Mouse (Mus musculus): Measurements from ENCODE around the gene Mul1. TPM values are rescaled to one million over a fixed set of nuclear protein-coding genes. Genes with fewer than 3 reads are reported as not detected.
"Not testable (repeated sequence)": the region's sequence is repeated elsewhere in the genome, so short reads cannot be mapped to it uniquely, and the experiment has no call there.

The Mul1 gene
- polyA plus RNA-seq, 1 experiment from 2014 or later: 22.2 TPM

GRCm38 (mm10) chr4:138416414-138416813 is 18.1 kb upstream of the Mul1 start:
- peaks cover 19% of the 10 kb centered on the region for H3K4me1 ChIP-seq
- no peak overlapping the region for H3K27ac ChIP-seq
- WGBS: 57% methylated on average over 5 of the region's 5 CpGs
- H3K27me3 ChIP-seq (ENCODE audit: insufficient read depth, poor library complexity, severe bottlenecking): peaks cover 56% of the 10 kb centered on the region
- no peaks in the 10 kb centered on the region for H3K9me3 ChIP-seq
- H3K4me3 ChIP-seq: no peak overlapping the region
- DNase-seq (ENCODE audit: low spot score): no peak
- H3K36me3 ChIP-seq: no peaks in the 10 kb centered on the region

GRCm38 (mm10) chr4:138417882-138418281 is 16.6 kb upstream of the Mul1 start:
- WGBS: 82% methylated on average over 4 of the region's 4 CpGs

GRCm38 (mm10) chr4:138418340-138418957 is 16.0 kb upstream of the Mul1 start:
- peaks cover 43% of the 10 kb centered on the region for H3K27me3 ChIP-seq (ENCODE audit: insufficient read depth, poor library complexity, severe bottlenecking)
- no peaks in the 10 kb centered on the region for H3K36me3 ChIP-seq
- 61% methylated on average over 11 of the region's 11 CpGs for WGBS
- no peak overlapping the region for H3K4me3 ChIP-seq
- peaks cover 5% of the 10 kb centered on the region; the same call in 1 of the 2 replicates for H3K9me3 ChIP-seq
- H3K4me1 ChIP-seq: peaks cover 19% of the 10 kb centered on the region
- no peak overlapping the region for H3K27ac ChIP-seq
- DNase-seq (ENCODE audit: low spot score): no peak

More at GRCm38 (mm10) chr4:138417882-138418281, 16.6 kb upstream of the Mul1 start:
- Histone ChIP-seq H3K4me3 (no peak overlapping the region), H3K27me3 (ENCODE audit: insufficient read depth, poor library complexity, severe bottlenecking) (peaks cover 46% of the 10 kb centered on the region), H3K27ac (no peak overlapping the region), H3K9me3 (peaks cover 1% of the 10 kb centered on the region; the same call in 1 of the 2 replicates), H3K36me3 (no peaks in the 10 kb centered on the region), H3K4me1 (peaks cover 19% of the 10 kb centered on the region)
- DNase-seq (ENCODE audit: low spot score): no peak

DNA sequence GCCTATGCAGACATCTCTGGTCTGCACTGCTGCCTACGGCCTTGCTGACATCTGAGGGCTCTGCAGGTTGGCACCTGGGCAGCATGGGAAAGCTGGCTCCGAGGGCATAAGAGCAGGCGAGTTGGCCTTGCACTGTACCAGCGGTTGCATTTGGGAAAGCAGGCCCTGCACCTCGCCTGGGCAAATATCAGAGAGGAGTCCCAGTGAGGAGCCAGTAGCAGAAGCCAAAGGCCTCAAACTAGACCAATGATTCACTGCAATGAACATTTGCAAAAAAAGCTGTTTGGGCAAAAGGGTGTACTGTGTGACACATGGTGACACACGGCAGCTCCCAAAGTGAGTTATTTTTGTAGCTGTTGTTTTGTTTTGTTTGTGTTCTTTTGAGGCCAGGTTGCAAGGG is 9.4 kb upstream of the Mul1 start:
- 73% methylated on average over 6 of the region's 6 CpGs for WGBS
- no peak overlapping the region for H3K27ac ChIP-seq
- H3K4me1 ChIP-seq: no peaks in the 10 kb centered on the region
- DNase-seq (ENCODE audit: low spot score): no peak
- H3K36me3 ChIP-seq: no peaks in the 10 kb centered on the region
- peaks cover 35% of the 10 kb centered on the region for H3K27me3 ChIP-seq (ENCODE audit: insufficient read depth, poor library complexity, severe bottlenecking)
- no peak overlapping the region for H3K4me3 ChIP-seq
- peaks cover 5% of the 10 kb centered on the region; the same call in 1 of the 2 replicates for H3K9me3 ChIP-seq

- not testable (repeated sequence) for H3K9me3 ChIP-seq; DNase-seq (ENCODE audit: low spot score); H3K4me3 ChIP-seq; H3K4me1 ChIP-seq; H3K27ac ChIP-seq; H3K36me3 ChIP-seq
- peaks cover 29% of the 10 kb centered on the region for H3K27me3 ChIP-seq (ENCODE audit: insufficient read depth, poor library complexity, severe bottlenecking)
- WGBS: 86% methylated on average over 14 of the region's 14 CpGs
These were observed 8.9 kb upstream of the Mul1 start for GRCm38 (mm10) chr4:138425604-138426003.

DNA sequence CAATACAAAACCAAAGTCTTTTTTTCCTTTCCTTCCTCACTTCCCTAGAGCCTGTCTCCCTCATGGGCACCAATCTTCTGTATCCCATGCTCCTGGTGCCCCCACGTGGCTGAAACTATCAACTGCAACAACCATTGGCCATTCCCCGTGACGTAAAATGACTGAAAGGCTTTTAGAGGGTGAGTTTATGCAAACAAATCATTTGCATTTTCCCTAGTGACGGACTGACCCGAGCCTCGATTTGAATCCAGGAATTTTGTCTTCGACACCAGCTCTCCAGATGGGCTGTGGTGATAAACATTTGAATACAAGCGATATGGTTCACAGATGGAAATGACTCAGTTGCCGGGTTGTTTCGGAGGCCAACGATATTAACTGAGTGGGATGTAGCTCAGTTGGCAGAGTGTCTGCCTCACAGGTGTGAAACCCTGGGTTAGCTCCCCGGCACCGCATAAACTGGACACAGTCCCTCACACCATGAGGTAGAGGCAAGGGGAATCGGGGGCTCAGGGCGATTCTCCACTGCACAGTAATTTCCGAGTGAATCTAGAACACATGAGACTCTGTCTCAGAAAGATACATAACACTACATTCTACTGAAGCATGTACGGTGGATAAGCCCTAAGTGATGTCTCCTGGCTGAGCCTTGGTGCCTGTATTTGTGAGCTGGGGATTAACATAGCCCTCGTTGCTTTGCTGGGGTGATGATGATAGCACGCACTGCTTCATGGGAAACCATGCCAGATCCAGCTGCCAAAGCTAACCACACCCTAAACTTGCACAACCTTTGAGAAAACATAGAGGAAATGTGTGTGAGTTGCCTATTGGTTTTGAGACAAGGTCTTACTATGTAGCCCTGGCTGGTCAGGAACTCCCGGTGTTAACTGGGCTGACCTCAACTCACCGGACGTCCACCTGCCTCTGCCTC is 7.4 kb upstream of the Mul1 start:
- Histone ChIP-seq H3K4me1 (no peaks in the 10 kb centered on the region), H3K36me3 (no peaks in the 10 kb centered on the region), H3K27ac (no peak overlapping the region), H3K27me3 (ENCODE audit: insufficient read depth, poor library complexity, severe bottlenecking) (peaks cover 19% of the 10 kb centered on the region), H3K9me3 (peaks cover 5% of the 10 kb centered on the region; the same call in 1 of the 2 replicates), H3K4me3 (no peak overlapping the region)
- DNase-seq (ENCODE audit: low spot score): peak; percentile 85
- WGBS: 42% methylated on average over 22 of the region's 22 CpGs

DNA sequence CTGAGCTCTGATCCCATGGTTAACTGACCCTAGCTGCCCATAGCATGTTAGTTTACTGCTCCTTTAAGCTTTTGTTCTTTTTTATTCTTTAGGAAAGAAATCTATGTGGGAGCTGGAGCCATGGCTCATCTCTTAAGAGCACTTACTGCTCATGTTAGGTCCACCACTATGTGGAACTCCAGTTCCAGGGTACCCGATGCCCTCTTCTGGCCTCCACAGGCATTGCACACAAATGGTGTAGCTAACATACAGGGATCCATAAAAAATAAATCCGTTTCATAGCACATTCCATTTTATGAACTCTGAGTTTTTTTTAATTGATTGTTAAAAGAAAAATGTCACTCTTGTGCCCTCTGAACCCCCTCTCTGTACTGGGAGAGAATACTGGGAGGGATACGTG is 4.7 kb upstream of the Mul1 start:
- Histone ChIP-seq H3K4me3 (no peak overlapping the region), H3K27ac (no peak overlapping the region), H3K36me3 (no peaks in the 10 kb centered on the region), H3K4me1 (no peaks in the 10 kb centered on the region), H3K9me3 (no peaks in the 10 kb centered on the region), H3K27me3 (ENCODE audit: insufficient read depth, poor library complexity, severe bottlenecking) (peaks cover 19% of the 10 kb centered on the region)
- no peak for DNase-seq (ENCODE audit: low spot score)
- 43% methylated on average over 3 of the region's 3 CpGs for WGBS

- no peak overlapping the region for H3K27ac ChIP-seq
- H3K36me3 ChIP-seq: peaks cover 5% of the 10 kb centered on the region
- H3K27me3 ChIP-seq (ENCODE audit: insufficient read depth, poor library complexity, severe bottlenecking): peaks cover 14% of the 10 kb centered on the region
- no peak for DNase-seq (ENCODE audit: low spot score)
- WGBS: 50% methylated on average over 8 of the region's 8 CpGs
- no peak overlapping the region for H3K4me3 ChIP-seq
- no peaks in the 10 kb centered on the region for H3K9me3 ChIP-seq
- H3K4me1 ChIP-seq: peaks cover 7% of the 10 kb centered on the region
These were observed 3.1 kb upstream of the Mul1 start for GRCm38 (mm10) chr4:138431340-138431739.

DNA sequence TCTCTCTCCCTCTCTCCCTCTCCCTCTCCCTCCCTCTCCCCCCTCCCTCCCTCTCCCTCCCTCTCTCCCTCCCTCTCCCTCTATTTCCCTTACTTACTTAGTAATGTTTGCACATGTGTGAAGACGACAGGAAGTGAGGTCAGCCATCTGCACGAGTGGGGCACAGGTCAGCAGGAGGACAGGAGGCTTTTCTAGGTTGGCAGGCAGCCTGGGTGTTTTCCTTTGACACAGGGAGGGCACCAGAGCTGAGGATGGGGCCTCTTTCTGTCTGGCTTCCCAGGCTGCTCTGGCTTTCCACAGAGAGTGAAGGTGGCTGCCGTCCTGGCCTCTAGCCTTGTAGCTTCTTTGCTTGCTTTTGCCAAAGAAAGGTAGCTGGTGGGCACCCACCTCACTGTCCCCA is 5.6 kb downstream of the Mul1 start:
- DNase-seq (ENCODE audit: low spot score): no peak
- peaks cover 9% of the 10 kb centered on the region for H3K4me1 ChIP-seq
- H3K9me3 ChIP-seq: no peaks in the 10 kb centered on the region
- H3K4me3 ChIP-seq: no peak overlapping the region
- peaks cover 12% of the 10 kb centered on the region for H3K27me3 ChIP-seq (ENCODE audit: insufficient read depth, poor library complexity, severe bottlenecking)
- WGBS: 71% methylated on average over 3 of the region's 3 CpGs
- no peak overlapping the region for H3K27ac ChIP-seq
- peaks cover 60% of the 10 kb centered on the region for H3K36me3 ChIP-seq

- 26% methylated on average over 5 of the region's 5 CpGs for WGBS
- Histone ChIP-seq H3K4me1 (peaks cover 7% of the 10 kb centered on the region), H3K27me3 (ENCODE audit: insufficient read depth, poor library complexity, severe bottlenecking) (peaks cover 60% of the 10 kb centered on the region), H3K36me3 (peaks cover 19% of the 10 kb centered on the region), H3K9me3 (no peaks in the 10 kb centered on the region), H3K4me3 (no peak overlapping the region), H3K27ac (no peak overlapping the region)
- no peak for DNase-seq (ENCODE audit: low spot score)
These were observed 10.5 kb downstream of the Mul1 start for GRCm38 (mm10) chr4:138444941-138445340.

DNA sequence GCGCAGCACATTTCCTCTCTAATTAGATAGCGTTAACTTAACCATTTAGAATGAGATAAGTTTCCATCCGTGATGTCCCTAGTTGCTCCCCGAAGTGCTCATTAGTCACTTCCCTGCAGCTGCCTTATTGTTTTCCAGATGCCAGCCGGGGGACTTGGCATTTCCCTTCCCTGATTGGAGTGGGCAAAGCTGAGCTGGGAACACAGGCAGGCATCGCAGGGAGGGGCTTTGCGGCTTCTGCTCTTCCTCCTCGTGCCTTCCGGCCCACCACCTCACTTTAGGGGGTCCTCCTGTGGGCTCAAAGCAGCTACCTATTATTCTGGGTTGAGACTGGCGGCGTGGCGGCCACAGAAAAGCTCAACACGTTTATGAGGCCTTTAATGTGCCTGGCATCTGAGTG is 12.5 kb downstream of the Mul1 start:
- peaks cover 7% of the 10 kb centered on the region for H3K4me1 ChIP-seq
- no peaks in the 10 kb centered on the region for H3K9me3 ChIP-seq
- no peaks in the 10 kb centered on the region for H3K36me3 ChIP-seq
- peaks cover 78% of the 10 kb centered on the region for H3K27me3 ChIP-seq (ENCODE audit: insufficient read depth, poor library complexity, severe bottlenecking)
- H3K4me3 ChIP-seq: no peak overlapping the region
- 16% methylated on average over 13 of the region's 13 CpGs for WGBS
- no peak overlapping the region for H3K27ac ChIP-seq
- DNase-seq (ENCODE audit: low spot score): no peak

DNA sequence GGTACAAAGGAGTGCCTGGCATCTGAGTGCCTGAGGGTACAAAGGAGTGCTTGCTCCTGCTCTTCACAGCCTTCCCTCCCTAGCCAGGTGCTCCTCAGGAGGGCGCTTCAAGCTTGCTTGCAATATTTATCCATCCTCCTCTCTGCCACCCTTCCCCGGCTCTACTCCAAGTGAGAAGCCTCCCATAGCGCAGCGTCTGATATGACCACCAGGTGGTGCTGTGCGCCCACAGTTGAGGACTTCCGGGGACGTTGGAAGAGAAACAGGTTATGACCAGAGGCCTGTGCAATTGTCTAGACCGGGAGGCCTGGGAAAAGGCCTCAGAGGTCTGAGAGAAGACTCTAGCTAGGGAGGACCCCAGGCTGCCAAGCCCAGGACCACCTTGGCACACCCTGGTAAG is 12.9 kb downstream of the Mul1 start:
- H3K4me1 ChIP-seq: peaks cover 7% of the 10 kb centered on the region
- H3K4me3 ChIP-seq: no peak overlapping the region
- H3K36me3 ChIP-seq: no peaks in the 10 kb centered on the region
- no peaks in the 10 kb centered on the region for H3K9me3 ChIP-seq
- WGBS: 0% methylated on average over 8 of the region's 8 CpGs
- H3K27ac ChIP-seq: no peak overlapping the region
- peaks cover 82% of the 10 kb centered on the region for H3K27me3 ChIP-seq (ENCODE audit: insufficient read depth, poor library complexity, severe bottlenecking)
- peak; percentile 93 for DNase-seq (ENCODE audit: low spot score)
